Mouse (Mus musculus) skeletal muscle tissue, adult 2 months (tissue): ENCODE results near the gene Psmd3.
"Not testable (repeated sequence)": the region's sequence is repeated elsewhere in the genome, so short reads cannot be mapped to it uniquely, and the experiment has no call there.

Source experiments
- DNase-seq: peaks from one replicate; pipeline ENCODE4 v3.0.0-alpha.2; 2012; ENCODE audit warnings: low read depth, low spot score

Gene Psmd3

GRCm38 (mm10) chr11:98681786-98682745 is at the start of gene Psmd3:
Gene Psmd3, plus strand, starts transcription at chr11:98682554.
- DNase-seq: peak; percentile 98

DNA sequence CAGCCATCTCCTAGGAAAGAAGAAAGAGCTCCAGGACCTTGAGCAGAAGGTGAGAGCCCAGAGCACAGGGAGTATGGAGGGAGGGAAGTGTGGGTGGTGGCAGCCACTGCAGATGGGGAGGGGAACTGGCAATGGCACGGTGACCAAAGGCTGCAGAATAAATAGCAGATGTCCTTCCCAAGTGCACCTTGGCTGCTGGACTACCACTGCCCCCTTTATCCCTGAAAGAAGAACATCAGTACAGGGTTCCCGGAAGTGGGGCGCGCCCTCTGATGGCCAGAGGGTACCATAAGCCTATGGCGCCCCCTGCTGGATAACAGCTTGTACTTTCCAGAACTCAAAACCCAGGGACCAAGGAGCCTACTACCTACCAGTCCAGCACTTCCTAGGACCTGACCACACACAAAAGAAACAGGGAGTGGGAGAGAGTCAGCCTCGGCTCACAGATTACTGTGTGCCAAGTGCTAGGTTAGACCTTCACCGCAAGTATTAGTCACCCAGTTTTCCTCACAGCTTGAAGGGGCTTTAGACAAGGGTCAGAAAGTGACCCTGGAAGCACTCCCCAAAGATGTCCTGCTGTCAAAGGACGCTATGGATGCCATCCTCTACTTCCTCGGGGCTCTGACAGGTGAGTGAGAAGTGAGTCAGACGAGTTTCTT is 46.9 kb upstream of the Psmd3 start:
- DNase-seq: not testable (repeated sequence)

DNA sequence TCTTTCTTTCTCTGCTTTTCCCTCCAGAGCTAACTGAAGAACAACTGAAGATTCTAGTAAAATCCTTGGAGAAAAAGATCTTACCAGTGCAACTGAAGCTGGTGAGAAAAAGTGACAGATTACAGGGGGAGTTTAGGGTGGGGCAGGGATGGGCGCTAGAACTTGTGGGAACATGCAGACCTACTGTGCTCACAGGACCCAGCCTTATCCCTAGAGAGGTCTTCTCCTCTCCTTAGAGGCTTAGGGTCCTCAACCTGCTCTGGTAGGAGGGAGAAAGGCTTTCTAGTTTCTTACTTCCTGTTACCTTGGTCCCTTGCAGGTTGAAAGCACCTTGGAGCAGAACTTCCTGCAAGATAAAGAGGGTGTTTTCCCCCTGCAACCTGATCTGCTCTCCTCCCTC is 44.9 kb upstream of the Psmd3 start:
- DNase-seq: no peak

- no peak for DNase-seq
These were observed 42.3 kb upstream of the Psmd3 start for GRCm38 (mm10) chr11:98640091-98640490.

- DNase-seq: no peak
These were observed 37.6 kb upstream of the Psmd3 start for GRCm38 (mm10) chr11:98644757-98645156.

- no peak for DNase-seq
These were observed 36.4 kb upstream of the Psmd3 start for GRCm38 (mm10) chr11:98645946-98646345.

- no peak for DNase-seq
These were observed 35.9 kb upstream of the Psmd3 start, which contains the start of gene Gsdma2 for GRCm38 (mm10) chr11:98646459-98646858. Gene Gsdma2, plus strand, starts transcription at chr11:98646759.

- not testable (repeated sequence) for DNase-seq
These were observed 27.3 kb upstream of the Psmd3 start for GRCm38 (mm10) chr11:98655076-98655475.

DNA sequence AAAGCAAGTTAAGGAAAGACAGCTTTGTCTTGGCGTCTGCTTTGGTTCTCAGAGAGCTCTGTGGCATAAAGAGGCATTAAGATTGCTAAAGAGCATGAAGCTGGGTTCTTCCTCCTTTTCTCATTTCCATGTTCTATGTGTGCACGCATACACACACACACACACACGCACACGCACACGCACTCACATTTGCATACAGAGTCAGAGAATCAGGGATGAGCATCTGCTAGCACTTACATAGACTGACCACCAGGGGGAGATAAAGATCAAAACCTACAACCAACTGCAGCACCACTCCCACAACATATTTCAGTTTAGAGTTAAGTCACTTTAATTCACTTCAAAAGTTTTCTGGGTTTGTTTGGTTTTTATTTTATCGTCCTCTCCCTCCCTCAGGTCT is 21.8 kb upstream of the Psmd3 start:
- peak; percentile 47 for DNase-seq

GRCm38 (mm10) chr11:98664091-98664490 is 18.3 kb upstream of the Psmd3 start, which contains the start of gene Gsdma:
Gene Gsdma, plus strand, starts transcription at chr11:98664351.
- no peak for DNase-seq

- no peak for DNase-seq
These were observed 13.4 kb upstream of the Psmd3 start for GRCm38 (mm10) chr11:98668984-98669383.

GRCm38 (mm10) chr11:98671284-98671815 is 11.0 kb upstream of the Psmd3 start:
- DNase-seq: no peak

- DNase-seq: no peak
These were observed 10.5 kb upstream of the Psmd3 start for GRCm38 (mm10) chr11:98671857-98672256.

DNA sequence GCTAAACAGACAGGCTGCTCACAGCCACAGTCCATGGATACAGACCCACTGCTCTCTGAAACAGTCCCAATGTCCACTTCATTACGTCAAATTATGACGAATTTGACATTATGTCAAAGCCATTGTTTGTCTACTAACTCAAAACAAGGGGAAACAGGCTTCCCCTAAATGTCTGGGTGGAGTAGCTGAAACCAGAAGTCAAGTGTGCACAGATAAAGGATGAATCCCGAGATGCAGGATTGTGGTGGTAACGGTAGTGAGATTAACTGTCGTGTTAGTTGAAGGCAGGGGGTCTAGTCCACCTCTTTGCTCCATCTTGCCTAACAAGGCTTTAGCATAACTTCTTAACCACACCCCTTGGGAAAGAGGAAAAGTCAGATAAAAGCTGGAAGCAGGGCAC is 9.9 kb upstream of the Psmd3 start:
- DNase-seq: no peak

DNA sequence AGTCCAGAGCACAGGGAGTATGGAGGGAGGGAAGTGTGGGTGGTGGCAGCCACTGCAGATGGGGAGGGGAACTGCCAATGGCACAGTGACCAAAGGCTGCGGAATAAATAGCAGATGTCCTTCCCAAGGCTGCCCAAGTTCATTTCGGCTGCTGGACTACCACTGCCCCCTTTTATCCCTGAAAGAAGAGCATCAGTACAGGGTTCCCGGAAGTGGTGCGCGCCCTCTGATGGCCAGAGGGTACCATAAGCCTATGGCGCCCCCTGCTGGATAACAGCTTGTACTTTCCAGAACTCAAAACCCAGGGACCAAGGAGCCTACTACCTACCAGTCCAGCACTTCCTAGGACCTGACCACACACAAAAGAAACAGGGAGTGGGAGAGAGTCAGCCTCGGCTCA is 9.2 kb upstream of the Psmd3 start:
- DNase-seq: not testable (repeated sequence)

DNA sequence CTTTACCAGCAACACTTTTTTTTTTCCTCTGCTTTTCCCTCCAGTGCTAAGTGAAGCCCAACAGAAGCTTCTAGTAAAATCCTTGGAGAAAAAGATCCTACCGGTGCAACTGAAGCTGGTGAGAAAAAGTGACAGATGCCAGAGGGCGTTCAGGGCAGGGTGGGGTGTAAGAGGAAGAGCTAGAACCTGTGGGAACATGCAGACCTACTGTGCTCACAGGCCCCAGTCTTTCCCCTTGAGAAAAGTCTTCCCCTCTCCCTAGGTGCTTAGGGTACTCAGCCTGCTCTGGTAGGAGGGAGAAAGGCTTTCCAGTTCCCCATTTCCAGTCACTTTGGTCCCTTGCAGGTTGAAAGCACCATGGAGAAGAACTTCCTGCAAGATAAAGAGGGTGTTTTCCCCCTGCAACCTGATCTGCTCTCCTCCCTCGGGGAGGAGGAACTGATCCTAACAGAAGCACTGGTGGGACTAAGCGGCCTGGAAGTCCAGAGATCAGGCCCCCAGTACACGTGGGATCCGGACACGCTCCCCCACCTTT is 6.5 kb upstream of the Psmd3 start:
- DNase-seq: no peak

- DNase-seq: no peak
These were observed 2.3 kb upstream of the Psmd3 start for GRCm38 (mm10) chr11:98680023-98680422.

DNA sequence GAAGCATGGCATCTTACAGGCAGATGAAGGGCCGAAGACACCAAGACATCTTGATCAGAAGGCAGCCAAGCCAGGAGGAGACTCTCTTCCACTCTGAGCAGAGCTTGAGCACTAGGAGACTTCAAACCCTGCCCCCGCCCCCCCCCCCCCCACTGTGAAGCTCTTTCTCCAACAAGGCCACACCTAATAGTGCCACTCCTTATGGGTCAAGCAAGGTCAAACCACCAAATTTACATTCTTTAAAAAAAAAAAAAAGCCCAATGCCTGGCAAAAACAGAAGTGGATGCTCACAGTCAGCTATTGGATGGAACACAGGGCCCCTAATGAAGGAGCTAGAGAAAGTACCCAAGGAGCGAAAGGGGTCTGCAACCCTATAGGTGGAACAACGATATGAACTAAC is 1.8 kb upstream of the Psmd3 start:
- DNase-seq: not testable (repeated sequence)

GRCm38 (mm10) chr11:98681186-98681585 is 1.2 kb upstream of the Psmd3 start:
- DNase-seq: no peak

DNA sequence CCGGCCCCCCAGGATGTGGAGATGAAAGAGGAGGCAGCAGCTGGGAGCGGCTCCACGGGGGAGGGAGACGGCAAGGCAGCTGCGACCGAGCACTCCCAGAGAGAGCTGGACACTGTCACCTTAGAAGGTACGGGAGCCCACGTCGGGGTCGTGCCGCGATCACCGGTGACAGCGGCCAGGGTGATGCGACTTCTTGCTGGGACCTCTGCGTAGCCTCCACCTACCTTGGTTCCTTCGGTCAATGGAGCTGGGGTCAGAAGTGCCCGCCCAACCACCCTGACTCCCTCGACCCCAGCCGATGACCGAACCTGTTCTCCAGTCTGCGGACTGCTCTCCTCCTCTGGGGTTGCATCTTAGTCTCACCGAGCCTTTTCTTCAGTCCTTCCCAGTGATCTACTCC is 457 bp downstream of the Psmd3 start:
- DNase-seq: no peak

- no peak for DNase-seq
These were observed 3.3 kb downstream of the Psmd3 start for GRCm38 (mm10) chr11:98685642-98686041.

- no peak for DNase-seq
These were observed 4.6 kb downstream of the Psmd3 start for GRCm38 (mm10) chr11:98686976-98687375.
